Mouse (Mus musculus) hindbrain, embryonic 13.5 days (tissue): ENCODE data around the gene Cpe. TPM values are rescaled to one million over a fixed set of nuclear protein-coding genes. Genes with fewer than 3 reads are reported as not detected.

Experiments
- ATAC-seq: fragments of 200-750 bp; cut with Nextera tagmentation; 2 replicates; pipeline ENCODE4 v1.8.0; 2017; ENCODE audit warnings: moderate TSS enrichment; ENCODE audit not compliant: low FRiP score
- H3K27ac ChIP-seq: fragments of 300-500 bp; sonication (generic); 2 replicates; pipeline ENCODE4 v1.5.1; 2015; ENCODE audit warnings: inconsistent platforms, mild to moderate bottlenecking, moderate library complexity
- H3K27me3 ChIP-seq: fragments of 300-500 bp; sonication (generic); 2 replicates; pipeline ENCODE4 v1.6.1; 2015; ENCODE audit warnings: mild to moderate bottlenecking, inconsistent platforms
- H3K36me3 ChIP-seq: fragments of 300-500 bp; sonication (generic); 2 replicates; pipeline ENCODE4 v1.6.1; 2015; ENCODE audit warnings: mild to moderate bottlenecking, inconsistent platforms
- H3K4me1 ChIP-seq: fragments of 300-500 bp; sonication (generic); replicated peaks from 2 replicates; pipeline ENCODE4 v1.6.1; 2015; ENCODE audit warnings: inconsistent platforms
- H3K4me2 ChIP-seq: fragments of 300-500 bp; sonication (generic); 2 replicates; pipeline ENCODE4 v1.6.1; 2015; ENCODE audit warnings: inconsistent platforms, mild to moderate bottlenecking, moderate library complexity
- H3K4me3 ChIP-seq: fragments of 300-500 bp; sonication (generic); 2 replicates; pipeline ENCODE4 v1.5.1; 2015; ENCODE audit warnings: mild to moderate bottlenecking, inconsistent platforms
- H3K9ac ChIP-seq: fragments of 300-500 bp; sonication (generic); 2 replicates; pipeline ENCODE4 v1.6.1; 2015; ENCODE audit warnings: mild to moderate bottlenecking, inconsistent platforms
- H3K9me3 ChIP-seq: fragments of 300-500 bp; sonication (generic); 2 replicates; pipeline ENCODE4 v1.6.1; 2016; ENCODE audit warnings: inconsistent platforms
- WGBS: fragments of 180-500 bp; shearing (Covaris S2); methylation state at CpG from one replicate; pipeline ENCODE4 v1.1.7; 2015; 5-methylcytosine and 5-hydroxymethylcytosine counted together
- polyA plus RNA-seq: library from polyadenylated mRNA; unstranded; fragments of >200 nt; fragmentation: Nextera tagmentation; extraction: Ambion mirVana; gene quantifications from 2 replicates; pipeline ENCODE4 v1.2.1, GENCODE M21; 2015

Cpe gene
- polyA plus RNA-seq, 1 experiment from 2014 or later, result 621 TPM

GRCm38 (mm10) chr8:64646421-64646820, 46.4 kb downstream of the Cpe start:
- no peak overlapping the region for H3K9ac ChIP-seq
- ATAC-seq, result no peak

DNA sequence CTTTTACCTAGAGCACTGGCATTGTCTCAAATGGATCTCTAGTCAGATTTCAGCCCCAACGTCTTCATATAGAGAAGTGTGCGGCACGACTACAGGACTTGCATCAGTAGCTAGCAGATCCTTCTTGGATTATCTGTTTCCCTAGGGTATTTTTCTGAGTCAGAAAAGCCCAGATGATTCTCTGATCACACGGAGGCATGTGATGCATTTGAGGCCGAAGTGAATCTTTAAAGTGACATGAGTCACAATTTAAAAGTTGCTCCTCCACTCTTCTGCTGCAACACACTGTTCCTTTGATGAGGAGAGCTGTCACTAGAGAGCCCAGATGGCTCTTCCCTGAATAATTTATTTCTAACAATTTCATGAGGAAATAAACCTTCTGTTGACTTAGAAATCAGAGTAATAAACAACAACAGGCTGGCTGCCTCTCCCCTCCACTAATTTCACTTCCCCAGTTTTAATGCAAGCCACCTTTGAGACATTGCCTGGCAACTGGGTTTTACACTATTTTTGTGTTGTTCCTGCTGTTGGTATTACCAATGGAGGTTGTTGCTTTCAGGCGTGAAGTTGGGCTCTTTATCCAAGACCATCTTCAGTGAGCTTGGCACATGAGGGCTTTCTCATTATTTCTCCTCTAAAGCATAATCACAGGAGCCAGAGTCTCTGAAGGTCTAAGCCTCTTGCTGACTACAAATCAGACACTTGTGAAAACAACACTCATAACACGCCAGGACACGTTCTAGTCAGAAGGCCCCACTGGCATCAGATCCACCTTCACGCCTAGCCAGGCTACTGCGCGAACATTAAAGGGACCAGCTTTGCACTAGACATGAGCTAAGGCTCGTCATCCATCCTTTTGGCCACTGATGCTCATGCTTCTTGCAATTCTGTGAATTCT, 48.5 kb downstream of the Cpe start:
- ATAC-seq, result no peak

More at GRCm38 (mm10) chr8:64646421-64646820, 46.4 kb downstream of the Cpe start:
- no peaks in the 10 kb centered on the region for H3K36me3 ChIP-seq
- H3K4me3 ChIP-seq, result no peak overlapping the region
- 98% methylated on average over 5 of the region's 5 CpGs for WGBS
- H3K9me3 ChIP-seq, result no peaks in the 10 kb centered on the region
- H3K27me3 ChIP-seq, result no peaks in the 10 kb centered on the region
- no peak overlapping the region for H3K4me2 ChIP-seq
- no peaks in the 10 kb centered on the region; the same call in 1 of the 2 replicates for H3K4me1 ChIP-seq
- H3K27ac ChIP-seq, result no peak overlapping the region

GRCm38 (mm10) chr8:64643382-64643781, 49.5 kb downstream of the Cpe start:
- Histone ChIP-seq H3K27me3 (no peaks in the 10 kb centered on the region), H3K27ac (no peak overlapping the region), H3K36me3 (no peaks in the 10 kb centered on the region), H3K4me1 (peaks cover 6% of the 10 kb centered on the region), H3K9me3 (no peaks in the 10 kb centered on the region), H3K4me3 (no peak overlapping the region), H3K4me2 (no peak overlapping the region), H3K9ac (no peak overlapping the region)
- ATAC-seq, result no peak
- 83% methylated on average over 4 of the region's 4 CpGs for WGBS

More for the DNA sequence above, 48.5 kb downstream of the Cpe start:
- Histone ChIP-seq H3K36me3 (no peaks in the 10 kb centered on the region), H3K9me3 (no peaks in the 10 kb centered on the region), H3K9ac (no peak overlapping the region), H3K27ac (no peak overlapping the region), H3K4me2 (no peak overlapping the region), H3K27me3 (no peaks in the 10 kb centered on the region), H3K4me3 (no peak overlapping the region), H3K4me1 (peaks cover 6% of the 10 kb centered on the region)
- 90% methylated on average over 12 of the region's 12 CpGs for WGBS

DNA sequence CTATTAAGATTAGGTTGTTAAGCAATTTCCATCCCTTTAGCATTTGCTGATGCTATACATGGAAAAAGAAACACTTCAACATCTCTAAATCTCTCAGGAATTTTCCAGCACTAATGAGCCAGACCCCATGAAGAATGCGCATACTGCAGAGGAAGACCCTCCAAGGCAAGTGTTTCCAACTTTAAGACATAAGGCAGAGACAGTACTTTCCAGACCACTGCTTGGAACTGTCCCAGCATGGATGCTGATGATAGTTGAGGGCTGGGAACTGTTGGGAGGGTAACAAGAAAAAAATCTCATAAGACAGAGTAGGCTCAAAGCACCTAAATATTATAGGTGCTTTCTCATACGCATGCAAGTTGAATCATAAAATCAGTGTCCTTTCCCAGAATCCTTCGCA, 50.1 kb downstream of the Cpe start:
- Histone ChIP-seq H3K27ac (no peak overlapping the region), H3K9ac (no peak overlapping the region), H3K9me3 (no peaks in the 10 kb centered on the region), H3K4me3 (no peak overlapping the region), H3K27me3 (no peaks in the 10 kb centered on the region), H3K4me1 (peaks cover 6% of the 10 kb centered on the region), H3K4me2 (no peak overlapping the region), H3K36me3 (0 out of 2 replicates have a peak, but pooled peaks cover 3% of the 10 kb centered on the region)
- 99% methylated on average over 3 of the region's 3 CpGs for WGBS
- ATAC-seq, result no peak

DNA sequence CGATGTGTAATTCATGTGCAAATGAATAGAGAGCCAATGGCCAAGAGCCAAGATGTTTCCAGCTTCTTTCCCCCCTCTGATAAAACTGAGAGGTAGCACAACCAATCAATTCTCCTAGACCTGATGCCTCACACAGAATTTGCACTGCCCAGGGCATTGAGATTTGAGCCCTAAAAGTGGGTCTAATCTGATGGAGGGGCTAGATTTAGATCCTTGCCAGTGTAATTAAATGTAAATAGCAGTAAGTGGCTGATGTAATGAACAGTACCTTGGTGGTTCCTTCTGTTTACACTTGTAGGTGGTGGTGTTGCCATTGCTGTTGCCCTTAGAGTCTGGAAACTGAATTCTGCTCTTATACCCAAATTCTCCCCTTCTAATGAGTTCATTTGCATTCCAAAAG, 52.3 kb downstream of the Cpe start:
- Histone ChIP-seq H3K27me3 (no peaks in the 10 kb centered on the region), H3K4me1 (peaks cover 6% of the 10 kb centered on the region), H3K4me3 (no peak overlapping the region), H3K27ac (no peak overlapping the region), H3K9ac (no peak overlapping the region), H3K36me3 (0 out of 2 replicates have a peak, but pooled peaks cover 3% of the 10 kb centered on the region), H3K4me2 (no peak overlapping the region), H3K9me3 (no peaks in the 10 kb centered on the region)
- 66% methylated on average over 1 of the region's 1 CpGs for WGBS
- no peak for ATAC-seq

DNA sequence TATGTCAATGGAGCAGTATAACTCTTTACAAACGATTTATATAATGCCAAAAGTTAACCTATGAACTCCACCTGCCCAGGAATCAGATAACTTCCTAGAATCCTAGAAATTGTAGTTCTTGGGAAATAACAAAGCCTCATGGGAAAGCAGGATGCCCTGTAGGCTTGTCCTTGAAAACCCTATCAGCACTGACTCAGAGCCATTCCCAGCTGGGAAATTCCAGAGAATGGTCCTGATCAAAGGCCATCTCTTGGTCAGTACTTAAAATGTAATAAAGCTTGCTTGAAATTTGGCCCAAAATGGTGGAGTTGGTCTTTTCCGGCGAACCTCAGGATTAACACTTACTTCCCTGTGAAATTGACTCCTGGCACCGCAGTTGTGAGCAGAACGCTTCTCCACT, 53.2 kb downstream of the Cpe start:
- Histone ChIP-seq H3K27me3 (no peaks in the 10 kb centered on the region), H3K9me3 (no peaks in the 10 kb centered on the region), H3K9ac (no peak overlapping the region), H3K27ac (no peak overlapping the region), H3K4me3 (no peak overlapping the region), H3K4me1 (peaks cover 6% of the 10 kb centered on the region), H3K36me3 (0 out of 2 replicates have a peak, but pooled peaks cover 3% of the 10 kb centered on the region), H3K4me2 (no peak overlapping the region)
- 93% methylated on average over 5 of the region's 5 CpGs for WGBS
- no peak for ATAC-seq

DNA sequence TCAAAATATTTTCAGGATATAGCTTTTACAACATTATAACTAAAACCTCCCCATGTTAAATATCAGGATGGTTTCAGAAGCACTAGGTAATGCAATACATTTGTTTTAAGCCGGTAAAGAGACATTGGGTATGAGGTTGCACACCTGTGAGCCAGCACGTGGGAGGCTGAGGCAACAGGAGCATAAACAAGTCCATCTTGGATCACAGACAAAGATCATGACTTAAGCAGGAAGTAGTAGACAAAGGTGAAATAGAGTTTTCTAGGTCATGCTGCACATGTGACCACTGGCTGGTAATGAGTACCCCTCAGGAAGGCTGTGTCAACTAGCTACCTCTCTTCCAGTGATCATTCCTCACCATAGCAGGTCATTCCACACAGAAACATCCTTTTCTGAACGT, 58.0 kb downstream of the Cpe start:
- H3K36me3 ChIP-seq, result 0 out of 2 replicates have a peak, but pooled peaks cover 3% of the 10 kb centered on the region
- H3K4me2 ChIP-seq, result no peak overlapping the region
- no peaks in the 10 kb centered on the region for H3K27me3 ChIP-seq
- no peak for ATAC-seq
- no peak overlapping the region for H3K4me3 ChIP-seq
- no peaks in the 10 kb centered on the region for H3K4me1 ChIP-seq
- 93% methylated on average over 3 of the region's 3 CpGs for WGBS
- no peaks in the 10 kb centered on the region for H3K9me3 ChIP-seq
- no peak overlapping the region for H3K9ac ChIP-seq
- no peak overlapping the region for H3K27ac ChIP-seq

DNA sequence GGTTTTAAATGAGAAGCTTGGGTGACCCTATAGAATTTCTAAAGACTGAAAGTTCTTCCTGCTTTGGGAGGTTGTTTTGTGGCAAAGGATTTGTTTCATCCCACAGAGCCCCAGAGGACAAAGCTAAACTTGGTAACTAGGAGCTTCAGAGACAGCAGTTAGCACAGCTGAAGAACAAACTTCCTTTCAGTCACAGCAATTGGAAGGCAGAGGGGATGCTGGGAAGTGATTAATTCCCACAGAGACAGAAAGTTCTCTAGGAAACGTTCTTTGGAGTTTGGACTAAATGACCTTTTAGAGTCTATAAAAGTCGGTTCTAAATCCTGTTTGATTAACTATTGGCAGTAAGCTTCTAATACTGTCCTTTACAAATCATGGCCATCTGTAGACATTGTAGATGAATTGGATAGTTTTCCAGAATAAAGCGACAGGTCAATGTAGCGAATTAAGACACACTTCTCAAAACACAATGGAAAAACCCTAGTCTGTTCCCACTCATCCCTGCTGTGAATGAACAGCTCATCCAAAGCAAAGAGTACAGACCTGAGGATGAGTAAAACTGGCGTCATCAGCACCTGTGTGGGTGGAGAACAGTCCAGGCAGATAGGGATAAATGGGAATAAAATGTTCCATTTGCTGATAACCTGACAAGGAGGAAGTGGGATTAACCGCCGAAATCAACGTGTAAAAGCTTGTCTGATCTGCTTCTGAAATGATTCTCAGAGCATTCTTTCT, 58.6 kb downstream of the Cpe start:
- no peak overlapping the region for H3K4me3 ChIP-seq
- ATAC-seq, result no peak
- H3K36me3 ChIP-seq, result 0 out of 2 replicates have a peak, but pooled peaks cover 3% of the 10 kb centered on the region
- H3K9ac ChIP-seq, result no peak overlapping the region
- 76% methylated on average over 8 of the region's 8 CpGs for WGBS
- peaks cover 3% of the 10 kb centered on the region for H3K4me1 ChIP-seq
- no peak overlapping the region for H3K27ac ChIP-seq
- no peak overlapping the region for H3K4me2 ChIP-seq
- H3K9me3 ChIP-seq, result no peaks in the 10 kb centered on the region
- no peaks in the 10 kb centered on the region for H3K27me3 ChIP-seq

DNA sequence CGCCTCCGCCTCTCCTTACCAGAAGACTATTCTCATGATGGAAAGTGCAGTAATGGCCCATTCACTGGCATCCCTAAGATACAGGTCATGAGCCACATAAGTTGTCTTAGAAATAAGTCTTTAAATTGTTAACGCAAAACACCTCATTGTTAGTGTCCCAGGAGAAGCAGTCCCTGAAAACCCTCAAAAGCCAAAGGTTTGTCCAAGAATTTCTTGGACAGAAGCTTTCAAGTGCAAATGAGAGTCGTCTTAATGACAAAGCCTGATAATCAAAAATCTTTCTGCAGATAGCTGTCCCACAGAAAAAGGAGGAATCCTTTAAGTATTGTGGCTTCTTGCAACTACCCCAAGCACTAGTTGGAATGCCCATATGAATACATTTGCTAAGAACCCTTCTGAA, 60.7 kb downstream of the Cpe start:
- WGBS, result 85% methylated on average over 4 of the region's 4 CpGs
- no peaks in the 10 kb centered on the region for H3K9me3 ChIP-seq
- no peaks in the 10 kb centered on the region; the same call in 1 of the 2 replicates for H3K36me3 ChIP-seq
- no peak overlapping the region for H3K4me3 ChIP-seq
- peaks cover 6% of the 10 kb centered on the region for H3K4me1 ChIP-seq
- no peak overlapping the region for H3K4me2 ChIP-seq
- no peak overlapping the region for H3K27ac ChIP-seq
- H3K27me3 ChIP-seq, result no peaks in the 10 kb centered on the region
- ATAC-seq, result no peak
- no peak overlapping the region for H3K9ac ChIP-seq

- peaks cover 6% of the 10 kb centered on the region for H3K4me1 ChIP-seq
- H3K36me3 ChIP-seq, result no peaks in the 10 kb centered on the region; the same call in 1 of the 2 replicates
- ATAC-seq, result no peak
- no peak overlapping the region for H3K27ac ChIP-seq
- no peak overlapping the region for H3K4me2 ChIP-seq
- no peak overlapping the region for H3K9ac ChIP-seq
- no peaks in the 10 kb centered on the region for H3K27me3 ChIP-seq
- H3K4me3 ChIP-seq, result no peak overlapping the region
- WGBS, result 78% methylated on average over 2 of the region's 2 CpGs
- no peaks in the 10 kb centered on the region for H3K9me3 ChIP-seq
Observed at GRCm38 (mm10) chr8:64631761-64632160, 61.1 kb downstream of the Cpe start.

DNA sequence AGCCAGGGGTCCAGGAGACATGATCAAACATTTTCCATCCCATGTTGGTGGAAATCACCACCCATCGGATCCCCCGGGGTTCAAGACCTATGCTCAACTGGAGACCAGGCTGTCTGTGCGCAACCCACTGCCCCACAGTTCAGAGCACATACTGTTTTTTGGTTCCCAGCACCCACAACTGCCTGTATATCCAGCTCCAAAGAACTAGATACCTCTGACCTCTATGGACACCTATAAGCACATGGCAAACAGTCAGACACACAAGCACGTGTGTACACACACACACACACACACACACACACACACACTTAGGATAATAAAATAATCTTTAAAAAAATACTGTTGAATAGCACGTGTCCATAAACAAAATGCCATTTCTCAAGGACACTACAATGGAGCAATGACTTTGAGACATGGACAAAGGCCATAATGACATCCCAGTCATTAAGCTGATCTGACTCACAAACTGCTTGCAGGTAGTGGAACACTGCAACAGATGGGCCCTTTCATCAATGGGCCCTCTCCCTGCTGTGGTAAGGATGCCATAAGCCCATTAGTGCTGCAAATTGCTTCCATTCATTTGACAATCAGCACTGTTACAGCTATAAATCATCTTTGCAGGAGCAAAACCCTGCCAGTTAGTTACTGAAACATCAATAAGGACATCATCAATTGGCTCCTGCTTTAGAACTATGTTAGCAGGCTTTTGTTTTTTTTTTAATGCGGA, 63.7 kb downstream of the Cpe start:
- 81% methylated on average over 6 of the region's 6 CpGs for WGBS
- H3K36me3 ChIP-seq, result no peaks in the 10 kb centered on the region; the same call in 1 of the 2 replicates
- H3K4me3 ChIP-seq, result no peak overlapping the region
- ATAC-seq, result no peak
- H3K27ac ChIP-seq, result no peak overlapping the region
- no peaks in the 10 kb centered on the region for H3K9me3 ChIP-seq
- H3K4me1 ChIP-seq, result peaks cover 14% of the 10 kb centered on the region
- H3K9ac ChIP-seq, result no peak overlapping the region
- H3K27me3 ChIP-seq, result no peaks in the 10 kb centered on the region
- no peak overlapping the region for H3K4me2 ChIP-seq

DNA sequence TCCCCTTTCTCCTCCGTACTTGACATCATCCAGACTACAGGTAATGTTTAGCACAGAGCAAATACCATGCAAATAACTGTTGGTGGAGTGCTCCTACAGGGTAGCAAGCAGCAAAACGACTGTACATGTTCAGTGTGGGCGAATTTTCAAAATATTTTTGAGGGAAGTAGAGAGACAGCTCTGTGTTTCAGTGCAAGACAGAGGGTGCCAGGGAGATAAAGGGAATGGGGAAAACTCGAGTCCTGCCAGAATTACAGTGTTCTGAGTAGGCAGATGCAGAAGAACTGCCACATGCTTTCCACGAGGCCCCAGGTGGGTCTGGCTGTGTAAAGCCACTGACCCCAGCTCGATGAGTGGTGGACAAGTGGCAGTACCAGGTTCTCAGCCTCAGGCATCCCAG, 64.8 kb downstream of the Cpe start:
- WGBS, result 90% methylated on average over 6 of the region's 6 CpGs
- H3K27me3 ChIP-seq, result no peaks in the 10 kb centered on the region
- H3K27ac ChIP-seq, result no peak overlapping the region
- H3K36me3 ChIP-seq, result no peaks in the 10 kb centered on the region; the same call in 1 of the 2 replicates
- H3K4me3 ChIP-seq, result no peak overlapping the region
- no peaks in the 10 kb centered on the region for H3K9me3 ChIP-seq
- peaks cover 14% of the 10 kb centered on the region for H3K4me1 ChIP-seq
- no peak for ATAC-seq
- no peak overlapping the region for H3K4me2 ChIP-seq
- no peak overlapping the region for H3K9ac ChIP-seq
